Mouse (Mus musculus) embryonic facial prominence, embryonic 13.5 days (tissue): ENCODE data around the gene Mettl2. TPM values are rescaled to one million over a fixed set of nuclear protein-coding genes. Genes with fewer than 3 reads are reported as not detected.
A peak's percentile ranks its signal among the peaks of the same experiment; 100 is the strongest.

Source experiments
- ATAC-seq: fragments of 200-750 bp; cut with Nextera tagmentation; 2 replicates; pipeline ENCODE4 v1.8.0; 2017; ENCODE audit warnings: low read depth; ENCODE audit not compliant: insufficient number of reproducible peaks, insufficient read depth, low FRiP score, low TSS enrichment
- H3K27ac ChIP-seq: fragments of 300-500 bp; sonication (generic); 2 replicates; pipeline ENCODE4 v1.5.1; 2015; ENCODE audit warnings: moderate library complexity, mild to moderate bottlenecking, inconsistent platforms
- H3K27me3 ChIP-seq: fragments of 300-500 bp; sonication (generic); 2 replicates; pipeline ENCODE4 v1.6.1; 2015; ENCODE audit warnings: mild to moderate bottlenecking, inconsistent platforms
- H3K36me3 ChIP-seq: fragments of 300-500 bp; sonication (generic); 2 replicates; pipeline ENCODE4 v1.6.1; 2015; ENCODE audit warnings: mild to moderate bottlenecking, inconsistent platforms
- H3K4me1 ChIP-seq: fragments of 300-500 bp; sonication (generic); 2 replicates; pipeline ENCODE4 v1.6.1; 2015; ENCODE audit warnings: inconsistent platforms
- H3K4me2 ChIP-seq: fragments of 300-500 bp; sonication (generic); 2 replicates; pipeline ENCODE4 v1.6.1; 2015; ENCODE audit warnings: moderate library complexity, mild to moderate bottlenecking, inconsistent platforms
- H3K4me3 ChIP-seq: fragments of 300-500 bp; sonication (generic); 2 replicates; pipeline ENCODE4 v1.5.1; 2015; ENCODE audit warnings: mild to moderate bottlenecking, inconsistent platforms
- H3K9ac ChIP-seq: fragments of 300-500 bp; sonication (generic); 2 replicates; pipeline ENCODE4 v1.6.1; 2015; ENCODE audit warnings: mild to moderate bottlenecking, inconsistent platforms
- H3K9me3 ChIP-seq: fragments of 300-500 bp; sonication (generic); 2 replicates; pipeline ENCODE4 v1.6.1; 2016; ENCODE audit warnings: inconsistent platforms
- WGBS: fragments of 180-500 bp; shearing (Covaris S2); methylation state at CpG from one replicate; pipeline ENCODE4 v1.1.7; 2015; ENCODE audit warnings: mixed read lengths; 5-methylcytosine and 5-hydroxymethylcytosine counted together
- polyA plus RNA-seq: library from polyadenylated mRNA; unstranded; fragments of >200 nt; fragmentation: Nextera tagmentation; extraction: Ambion mirVana; gene quantifications from 2 replicates; pipeline ENCODE4 v1.2.1, GENCODE M21; 2015

Gene Mettl2
- polyA plus RNA-seq, 1 experiment from 2014 or later = 54.5 TPM

DNA sequence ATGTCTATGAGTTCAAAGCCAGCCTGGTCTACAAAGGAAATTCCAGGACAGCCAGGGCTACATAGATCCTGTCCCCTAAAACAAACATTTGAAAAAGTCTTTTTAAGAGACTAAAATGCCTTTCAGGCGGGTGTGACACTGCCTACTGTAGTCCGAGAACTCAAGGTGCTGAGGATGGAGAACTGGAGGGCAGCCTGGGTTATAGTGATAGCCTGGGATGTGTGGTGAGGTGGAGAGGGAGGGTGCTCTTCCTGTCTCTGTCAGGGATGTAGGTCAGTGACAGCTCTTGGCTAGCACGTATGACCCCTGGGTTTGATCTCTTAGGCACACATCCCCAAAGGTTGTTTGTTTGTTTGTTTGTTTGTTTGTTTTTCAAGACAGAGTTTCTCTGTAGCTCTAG is 17.9 kb downstream of the Mettl2 start:
- Histone ChIP-seq H3K36me3 (peaks cover 24% of the 10 kb centered on the region), H3K9ac (no peak overlapping the region), H3K9me3 (no peaks in the 10 kb centered on the region), H3K4me2 (no peak overlapping the region), H3K4me3 (no peak overlapping the region), H3K4me1 (no peaks in the 10 kb centered on the region), H3K27ac (no peak overlapping the region), H3K27me3 (no peaks in the 10 kb centered on the region)
- ATAC-seq = no peak
- 82% methylated on average over 3 of the region's 3 CpGs for WGBS

- no peak overlapping the region for H3K4me2 ChIP-seq
- H3K4me1 ChIP-seq = no peaks in the 10 kb centered on the region
- H3K27ac ChIP-seq = no peak overlapping the region
- 83% methylated on average over 11 of the region's 11 CpGs for WGBS
- H3K9me3 ChIP-seq = no peaks in the 10 kb centered on the region
- no peak overlapping the region for H3K4me3 ChIP-seq
- H3K27me3 ChIP-seq = no peaks in the 10 kb centered on the region
- no peak overlapping the region for H3K9ac ChIP-seq
- ATAC-seq = no peak
- H3K36me3 ChIP-seq = peaks cover 18% of the 10 kb centered on the region
Observed at GRCm38 (mm10) chr11:105144508-105145210, 18.4 kb downstream of the Mettl2 start.

- no peak overlapping the region for H3K4me3 ChIP-seq
- no peak overlapping the region for H3K4me2 ChIP-seq
- no peak for ATAC-seq
- H3K4me1 ChIP-seq = no peaks in the 10 kb centered on the region
- H3K27ac ChIP-seq = no peak overlapping the region
- H3K27me3 ChIP-seq = no peaks in the 10 kb centered on the region
- WGBS = 89% methylated on average over 10 of the region's 10 CpGs
- H3K9me3 ChIP-seq = no peaks in the 10 kb centered on the region
- peaks cover 13% of the 10 kb centered on the region for H3K36me3 ChIP-seq
- no peak overlapping the region for H3K9ac ChIP-seq
Observed at GRCm38 (mm10) chr11:105145211-105145610, 19.0 kb downstream of the Mettl2 start.

GRCm38 (mm10) chr11:105146593-105146992 is 20.4 kb downstream of the Mettl2 start, which contains the start of gene Gm10842:
Gm10842 (plus strand) TSS chr11:105146893.
- ATAC-seq = no peak
- Histone ChIP-seq H3K27me3 (no peaks in the 10 kb centered on the region; the same call in 1 of the 2 replicates), H3K9me3 (no peaks in the 10 kb centered on the region), H3K4me1 (no peaks in the 10 kb centered on the region), H3K27ac (no peak within 1 kb of the TSS), H3K9ac (no peak within 1 kb of the TSS), H3K36me3 (no peaks in the 10 kb centered on the region), H3K4me3 (no peak within 1 kb of the TSS), H3K4me2 (no peak within 1 kb of the TSS)
- WGBS = 55% methylated on average over 3 of the region's 3 CpGs

DNA sequence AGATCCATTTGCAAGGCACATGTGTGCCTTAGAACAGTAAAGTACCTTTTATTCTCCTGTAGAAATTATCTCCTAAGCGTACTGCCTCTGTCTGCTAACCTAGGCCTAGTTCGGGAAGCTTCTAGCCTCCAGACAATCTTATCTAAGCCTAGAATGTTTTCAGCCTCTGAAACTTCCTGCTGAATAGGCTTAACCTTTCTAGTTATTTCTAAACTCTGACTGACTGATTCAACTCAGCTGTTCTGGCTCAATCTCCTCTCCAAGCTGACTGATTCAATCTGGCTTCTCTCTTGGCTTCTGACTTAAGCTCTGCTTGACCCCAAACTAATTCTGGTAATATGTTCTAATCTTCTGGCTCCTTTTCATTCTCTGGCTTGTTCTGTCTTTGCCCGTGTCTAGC is 23.1 kb downstream of the Mettl2 start:
- ATAC-seq = no peak
- Histone ChIP-seq H3K4me1 (peaks cover 18% of the 10 kb centered on the region), H3K27me3 (peaks cover 2% of the 10 kb centered on the region), H3K36me3 (no peaks in the 10 kb centered on the region), H3K4me2 (no peak overlapping the region), H3K27ac (no peak overlapping the region), H3K9ac (no peak overlapping the region), H3K9me3 (no peaks in the 10 kb centered on the region), H3K4me3 (no peak overlapping the region)
- WGBS = 65% methylated on average over 3 of the region's 3 CpGs

GRCm38 (mm10) chr11:105149766-105150165 is 23.5 kb downstream of the Mettl2 start:
- Histone ChIP-seq H3K4me1 (peaks cover 18% of the 10 kb centered on the region), H3K9ac (no peak overlapping the region), H3K27me3 (peaks cover 2% of the 10 kb centered on the region), H3K36me3 (no peaks in the 10 kb centered on the region), H3K4me2 (no peak overlapping the region), H3K4me3 (no peak overlapping the region), H3K27ac (no peak overlapping the region), H3K9me3 (no peaks in the 10 kb centered on the region)
- ATAC-seq = no peak
- 75% methylated on average over 1 of the region's 1 CpGs for WGBS

GRCm38 (mm10) chr11:105150691-105151090 is 24.5 kb downstream of the Mettl2 start:
- 46% methylated on average over 4 of the region's 4 CpGs for WGBS
- Histone ChIP-seq H3K27ac (no peak overlapping the region), H3K4me1 (peaks cover 22% of the 10 kb centered on the region), H3K27me3 (peaks cover 2% of the 10 kb centered on the region), H3K4me2 (no peak overlapping the region), H3K9me3 (no peaks in the 10 kb centered on the region), H3K36me3 (no peaks in the 10 kb centered on the region), H3K4me3 (no peak overlapping the region), H3K9ac (no peak overlapping the region)
- no peak for ATAC-seq

DNA sequence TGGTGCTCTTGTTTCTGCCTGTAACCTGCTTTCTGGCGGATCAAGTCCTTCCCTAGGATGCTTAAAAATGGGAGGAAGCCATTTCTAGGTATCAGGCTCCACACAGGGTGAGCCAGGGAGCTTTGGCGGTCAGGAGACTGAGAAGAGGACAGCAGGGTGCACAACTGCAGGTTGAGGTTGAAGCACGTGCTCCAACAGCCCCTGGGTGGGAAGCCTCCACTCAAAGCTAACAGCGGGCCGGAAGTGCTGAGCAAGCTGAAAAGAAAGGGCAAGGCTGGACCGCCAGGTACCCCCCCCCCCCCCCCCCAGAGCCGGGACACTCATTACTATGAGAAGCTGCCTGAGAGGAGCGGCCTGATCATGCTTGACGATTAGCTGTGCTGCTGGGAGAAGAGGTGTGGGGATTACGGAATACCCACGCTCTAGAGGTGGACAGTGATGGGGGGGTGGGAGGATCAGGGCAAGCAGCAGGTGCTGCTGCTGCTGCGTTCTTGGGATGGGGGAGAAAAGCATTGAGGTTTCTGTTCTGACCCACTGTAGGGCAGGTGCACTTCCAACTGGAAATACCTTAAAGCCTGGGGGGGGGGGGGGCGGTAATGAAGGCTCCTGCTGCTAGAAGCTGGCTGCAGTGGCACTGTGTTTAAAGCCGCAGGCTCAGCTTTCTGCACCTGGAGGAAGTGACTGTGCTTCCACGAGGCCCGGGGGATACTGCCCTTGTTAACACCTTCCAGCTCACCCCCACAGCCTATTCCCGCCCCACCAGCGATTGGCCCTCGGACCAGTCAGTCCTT is 25.2 kb downstream of the Mettl2 start:
- Histone ChIP-seq H3K4me2 (peak overlapping the region; percentile 11), H3K4me1 (peaks cover 25% of the 10 kb centered on the region), H3K36me3 (no peaks in the 10 kb centered on the region), H3K27ac (no peak overlapping the region), H3K9me3 (no peaks in the 10 kb centered on the region), H3K27me3 (peaks cover 2% of the 10 kb centered on the region), H3K4me3 (no peak overlapping the region), H3K9ac (no peak overlapping the region)
- ATAC-seq = no peak
- WGBS = 21% methylated on average over 18 of the region's 19 CpGs

DNA sequence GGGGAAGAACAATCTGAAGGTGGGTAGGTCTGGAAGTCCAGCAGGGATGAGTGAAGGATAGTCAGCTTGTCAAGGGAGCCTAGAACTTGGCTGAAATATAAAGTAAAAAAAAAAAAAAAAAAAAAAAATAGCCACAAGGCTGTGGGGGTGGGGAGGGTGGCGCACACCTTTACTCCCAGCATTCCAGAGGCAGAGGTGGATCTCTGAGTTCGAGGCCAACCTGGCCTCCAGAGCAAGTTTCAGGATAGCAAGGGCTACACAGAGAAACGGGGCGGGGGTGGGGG is 25.7 kb downstream of the Mettl2 start:
- no peak for ATAC-seq
- H3K36me3 ChIP-seq = no peaks in the 10 kb centered on the region
- no peak overlapping the region for H3K4me3 ChIP-seq
- WGBS = 58% methylated on average over 2 of the region's 4 CpGs
- H3K9ac ChIP-seq = no peak overlapping the region
- peaks cover 25% of the 10 kb centered on the region for H3K4me1 ChIP-seq
- H3K9me3 ChIP-seq = no peaks in the 10 kb centered on the region
- peaks cover 2% of the 10 kb centered on the region for H3K27me3 ChIP-seq
- H3K4me2 ChIP-seq = peak overlapping the region; percentile 11; the same call in 1 of the 2 replicates
- H3K27ac ChIP-seq = no peak overlapping the region

- H3K4me2 ChIP-seq = no peak overlapping the region
- WGBS = 51% methylated on average over 11 of the region's 11 CpGs
- H3K9me3 ChIP-seq = no peaks in the 10 kb centered on the region
- no peak overlapping the region for H3K4me3 ChIP-seq
- H3K27ac ChIP-seq = no peak overlapping the region
- no peak for ATAC-seq
- H3K9ac ChIP-seq = no peak overlapping the region
- H3K36me3 ChIP-seq = no peaks in the 10 kb centered on the region
- peaks cover 2% of the 10 kb centered on the region for H3K27me3 ChIP-seq
- H3K4me1 ChIP-seq = peaks cover 25% of the 10 kb centered on the region
Observed at GRCm38 (mm10) chr11:105152357-105152899, 26.2 kb downstream of the Mettl2 start.

- H3K27me3 ChIP-seq = peaks cover 2% of the 10 kb centered on the region
- no peaks in the 10 kb centered on the region for H3K36me3 ChIP-seq
- WGBS = 8% methylated on average over 12 of the region's 12 CpGs
- H3K27ac ChIP-seq = no peak overlapping the region
- no peak overlapping the region for H3K9ac ChIP-seq
- H3K9me3 ChIP-seq = no peaks in the 10 kb centered on the region
- no peak overlapping the region for H3K4me2 ChIP-seq
- ATAC-seq = 0 out of 2 replicates have a peak, but pooled peaks have one; percentile 78
- peaks cover 25% of the 10 kb centered on the region for H3K4me1 ChIP-seq
- no peak overlapping the region for H3K4me3 ChIP-seq
Observed at GRCm38 (mm10) chr11:105153068-105153833, 27.0 kb downstream of the Mettl2 start.
